Mouse (Mus musculus) heart, adult 2 months (tissue): Measurements from ENCODE around the gene Stard3nl. TPM values are rescaled to one million over a fixed set of nuclear protein-coding genes. Genes with fewer than 3 reads are reported as not detected.
A peak's percentile ranks its signal among the peaks of the same experiment; 100 is the strongest.

Experiments
- DNase-seq, 2 experiments: peaks; one replicate each; pipeline ENCODE4 v3.0.0; 2021
- H3K27ac ChIP-seq: fragments of 200-600 bp; 2 replicates; pipeline ENCODE4 v1.8.1; 2022
- H3K27me3 ChIP-seq: fragments of 200-500 bp; 2 replicates; pipeline ENCODE4 v1.6.1; 2012; ENCODE audit warnings: mild to moderate bottlenecking, low read length, inconsistent platforms, mixed read lengths; ENCODE audit not compliant: control insufficient read depth, insufficient read depth
- H3K36me3 ChIP-seq: fragments of 200-500 bp; 2 replicates; pipeline ENCODE4 v1.6.1; 2012; ENCODE audit warnings: low read length, inconsistent platforms; ENCODE audit not compliant: control insufficient read depth, insufficient read depth
- H3K4me1 ChIP-seq: fragments of 200-500 bp; 2 replicates; pipeline ENCODE4 v1.6.1; 2011; ENCODE audit warnings: low read length; ENCODE audit not compliant: control insufficient read depth, insufficient read depth
- H3K4me3 ChIP-seq: fragments of 200-600 bp; 2 replicates; pipeline ENCODE4 v1.8.1; 2022
- H3K79me2 ChIP-seq: fragments of 200-500 bp; replicated peaks from 2 replicates; pipeline ENCODE4 v1.6.1; 2012; ENCODE audit warnings: mild to moderate bottlenecking, inconsistent platforms, low read length, moderate library complexity, mixed read lengths; ENCODE audit not compliant: control insufficient read depth, insufficient read depth
- H3K9ac ChIP-seq: fragments of 200-500 bp; 2 replicates; pipeline ENCODE4 v1.6.1; 2012; ENCODE audit warnings: low read depth, mild to moderate bottlenecking, control low read depth, inconsistent platforms, low read length, mixed read lengths
- CTCF ChIP-seq: fragments of 200-600 bp; IDR thresholded peaks from 2 replicates; pipeline ENCODE4 v1.8.1; 2022; ENCODE audit warnings: antibody characterized with exemption, mild to moderate bottlenecking, moderate library complexity
- EP300 ChIP-seq: fragments of 200-500 bp; IDR thresholded peaks from 2 replicates; pipeline ENCODE4 v1.6.1; 2011; ENCODE audit warnings: low read depth, low read length, control low read depth; ENCODE audit not compliant: insufficient read depth
- POLR2A ChIP-seq: fragments of 200-500 bp; IDR thresholded peaks from 2 replicates; pipeline ENCODE4 v1.6.1; 2011; ENCODE audit warnings: mild to moderate bottlenecking, low read depth, low read length, control low read depth; ENCODE audit not compliant: insufficient read depth
- WGBS: fragments of 180-500 bp; shearing (Covaris S2); methylation state at CpG from one replicate; pipeline ENCODE4 v1.1.7; 2018; 5-methylcytosine and 5-hydroxymethylcytosine counted together
- intact Hi-C: fragments of 180-260 bp; cut with DNase I; formaldehyde crosslinking; loops from one replicate; pipeline ENCODE4 v1.15.1; 2025
- polyA plus RNA-seq: library from polyadenylated mRNA; depleted of rRNA; stranded (reverse); fragments of >200 nt; gene quantifications from 2 replicates; pipeline ENCODE4 v1.2.3, GENCODE M21; 2012
- total RNA-seq, 2 experiments: library from RNA; stranded (reverse); gene quantifications; 2 replicates each; pipeline ENCODE4 v1.2.3; 2021

Stard3nl gene
- total and polyA plus RNA-seq, 3 experiments = 13.3 to 14.6 (median 14.6) TPM

DNA sequence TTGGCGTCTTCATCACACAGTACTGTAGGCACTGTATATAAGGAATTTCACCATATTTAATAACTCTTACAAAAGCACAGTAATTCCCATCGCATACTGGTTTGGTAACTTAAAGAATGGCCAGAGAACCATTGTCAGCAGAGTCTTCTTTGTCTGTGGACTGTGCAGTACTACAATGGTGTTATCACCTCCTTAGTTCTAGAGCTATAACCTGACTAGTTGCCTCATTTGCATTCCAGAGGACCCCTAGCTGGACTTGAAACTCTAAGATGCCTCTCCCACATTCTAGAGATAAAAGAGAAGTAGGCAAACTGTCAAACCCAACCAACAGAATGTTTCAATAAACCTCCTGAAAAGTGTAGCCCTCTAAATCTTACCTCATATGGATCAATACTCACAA, 12.4 kb upstream of the Stard3nl start:
- intact Hi-C loops = no loop called here
- H3K4me3 ChIP-seq = no peak overlapping the region
- H3K4me1 ChIP-seq = no peaks in the 10 kb centered on the region
- H3K36me3 ChIP-seq = no peaks in the 10 kb centered on the region
- TF ChIP-seq EP300 (no peak), CTCF (no peak), POLR2A (no peak)
- no peaks in the 10 kb centered on the region for H3K27me3 ChIP-seq
- WGBS = 90% methylated on average over 2 of the region's 2 CpGs
- no peaks in the 10 kb centered on the region for H3K79me2 ChIP-seq
- no peak overlapping the region for H3K9ac ChIP-seq
- DNase-seq = no peak
- no peak overlapping the region for H3K27ac ChIP-seq

GRCm38 (mm10) chr13:19404623-19405022, 9.0 kb upstream of the Stard3nl start:
- no peaks in the 10 kb centered on the region for H3K36me3 ChIP-seq
- TF ChIP-seq POLR2A (no peak), CTCF (no peak), EP300 (no peak)
- H3K27ac ChIP-seq = no peak overlapping the region
- H3K79me2 ChIP-seq = no peaks in the 10 kb centered on the region
- DNase-seq = no peak
- WGBS = 79% methylated on average over 2 of the region's 2 CpGs
- H3K9ac ChIP-seq = no peak overlapping the region
- no peak overlapping the region for H3K4me3 ChIP-seq
- intact Hi-C loops = no loop called here
- H3K27me3 ChIP-seq = no peaks in the 10 kb centered on the region
- H3K4me1 ChIP-seq = no peaks in the 10 kb centered on the region

DNA sequence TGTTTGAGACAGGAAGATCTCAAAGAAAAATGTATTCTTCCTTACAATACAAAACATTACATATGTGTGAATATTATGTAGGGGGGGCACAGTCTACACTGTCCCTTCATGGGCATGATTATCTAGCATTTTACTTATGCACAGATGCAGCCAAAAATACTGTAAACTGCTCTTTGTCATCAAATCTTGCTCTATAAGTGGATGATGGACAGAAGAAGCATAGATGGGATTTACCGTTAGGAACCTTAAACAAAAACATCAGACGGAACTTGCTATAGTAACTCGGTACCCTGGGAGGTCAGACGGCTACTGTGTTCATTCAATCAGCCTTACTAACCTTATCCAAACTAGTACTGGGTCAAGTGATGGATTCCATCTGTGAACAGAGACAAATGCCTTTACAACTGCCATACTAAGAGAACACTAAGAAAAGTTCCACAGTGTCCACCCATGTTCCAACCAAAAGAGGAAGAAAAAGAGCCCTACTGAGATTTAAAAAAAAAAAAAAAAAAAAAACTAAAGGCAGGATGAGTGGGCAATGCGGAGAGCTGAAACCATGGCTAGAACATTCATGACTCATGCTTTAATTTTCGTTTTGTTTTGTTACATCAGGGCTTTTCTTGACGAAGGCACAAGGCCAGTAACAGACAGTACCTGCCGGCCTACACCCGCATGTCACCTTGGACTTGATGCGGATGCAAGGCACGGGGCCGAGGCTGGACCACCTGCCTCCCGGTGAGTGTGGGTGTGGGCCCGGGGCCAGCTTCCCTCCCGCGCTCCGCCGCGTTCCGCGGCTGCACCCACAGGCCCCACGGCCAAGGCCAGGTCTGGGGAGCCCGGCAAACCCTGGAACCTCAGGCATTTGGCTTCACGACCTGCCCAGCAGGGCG, 552 bp downstream of the Stard3nl start:
- Histone ChIP-seq H3K4me1 (peaks cover 2% of the 10 kb centered on the region), H3K9ac (peak overlapping the region; percentile 95), H3K27me3 (no peaks in the 10 kb centered on the region), H3K27ac (peak overlapping the region; percentile 95), H3K36me3 (peaks cover 4% of the 10 kb centered on the region), H3K79me2 (no peaks in the 10 kb centered on the region), H3K4me3 (peak overlapping the region; percentile 82)
- intact Hi-C loops = loop anchor here (5.0 kb wide), 1 partner anchor 33 kb away; no protein-coding TSS in a partner anchor
- WGBS = under 1% methylated on average over 25 of the region's 25 CpGs
- no peak for TF ChIP-seq EP300
- TF ChIP-seq POLR2A = no peak
- no peak for TF ChIP-seq CTCF
- DNase-seq = no peak

DNA sequence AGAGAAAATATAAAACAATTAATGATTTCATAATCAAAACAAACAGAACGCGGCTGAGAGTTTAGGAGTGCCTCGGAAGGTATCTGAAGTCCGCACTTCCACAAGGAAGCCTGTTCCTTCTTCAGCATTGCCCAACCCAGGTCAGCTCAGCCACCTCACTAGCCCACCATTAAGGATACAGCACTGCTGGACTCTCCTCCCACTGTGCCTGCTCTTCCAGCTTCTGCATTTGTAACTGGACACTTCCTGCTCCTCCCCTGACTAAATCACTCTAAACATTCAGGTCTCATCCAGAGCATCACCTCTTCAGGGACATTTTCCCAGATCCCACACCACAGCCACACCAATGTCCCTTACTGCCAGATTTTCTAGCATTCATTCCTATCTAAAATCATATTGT, 1.4 kb downstream of the Stard3nl start:
- H3K4me3 ChIP-seq = peak overlapping the region; percentile 8; the same call in 1 of the 2 replicates
- peak overlapping the region; percentile 62; the same call in 1 of the 2 replicates for H3K9ac ChIP-seq
- peak in 1 of 2 experiments; percentile 16 for DNase-seq
- TF ChIP-seq EP300 (no peak), CTCF (no peak), POLR2A (no peak)
- intact Hi-C loops = no loop called here
- H3K36me3 ChIP-seq = peaks cover 4% of the 10 kb centered on the region
- no peaks in the 10 kb centered on the region for H3K79me2 ChIP-seq
- no peak overlapping the region; the same call in 1 of the 2 replicates for H3K27ac ChIP-seq
- WGBS = 26% methylated on average over 4 of the region's 4 CpGs
- peaks cover 3% of the 10 kb centered on the region for H3K4me1 ChIP-seq
- H3K27me3 ChIP-seq = no peaks in the 10 kb centered on the region

DNA sequence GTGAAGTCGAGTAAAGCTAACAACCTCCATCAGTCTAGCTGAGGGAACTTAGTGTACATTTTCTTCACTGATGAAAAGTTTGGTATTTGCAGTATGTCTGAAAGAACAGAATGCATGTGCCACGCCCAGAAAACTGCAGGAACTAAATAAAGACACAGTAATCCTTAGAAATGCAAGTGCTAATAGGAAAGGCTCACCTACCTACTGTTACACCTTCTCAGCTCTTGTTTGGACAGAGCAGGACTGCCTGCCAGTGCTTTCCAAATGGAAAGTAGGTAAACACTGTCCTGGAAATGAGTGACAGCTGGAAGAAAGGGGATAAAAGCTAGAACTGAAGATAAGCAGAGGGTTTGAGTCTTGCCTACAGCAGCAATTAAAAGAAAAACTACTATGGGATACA, 1.9 kb downstream of the Stard3nl start:
- intact Hi-C loops = no loop called here
- no peaks in the 10 kb centered on the region for H3K79me2 ChIP-seq

GRCm38 (mm10) chr13:19391608-19392007, 4.0 kb downstream of the Stard3nl start:
- no peak overlapping the region for H3K9ac ChIP-seq
- H3K4me1 ChIP-seq = peaks cover 3% of the 10 kb centered on the region
- TF ChIP-seq CTCF (no peak), EP300 (no peak), POLR2A (no peak)
- no peak overlapping the region for H3K27ac ChIP-seq
- H3K79me2 ChIP-seq = peaks cover 2% of the 10 kb centered on the region; the same call in 1 of the 2 replicates
- H3K4me3 ChIP-seq = no peak overlapping the region
- peaks cover 4% of the 10 kb centered on the region for H3K36me3 ChIP-seq
- 47% methylated on average over 4 of the region's 4 CpGs for WGBS
- no peak for DNase-seq
- H3K27me3 ChIP-seq = no peaks in the 10 kb centered on the region
- intact Hi-C loops = no loop called here

More for the DNA sequence above, 1.9 kb downstream of the Stard3nl start:
- 69% methylated on average over 2 of the region's 2 CpGs for WGBS
- TF ChIP-seq POLR2A (no peak), CTCF (no peak)
- no peak overlapping the region; the same call in 1 of the 2 replicates for H3K27ac ChIP-seq
- no peak for DNase-seq
- no peaks in the 10 kb centered on the region for H3K27me3 ChIP-seq
- peaks cover 4% of the 10 kb centered on the region for H3K36me3 ChIP-seq
- peaks cover 3% of the 10 kb centered on the region for H3K4me1 ChIP-seq
- H3K4me3 ChIP-seq = no peak overlapping the region
- H3K9ac ChIP-seq = no peak overlapping the region; the same call in 1 of the 2 replicates
